Mouse (Mus musculus): ENCODE data around the gene Gadl1. TPM values are rescaled to one million over a fixed set of nuclear protein-coding genes. Genes with fewer than 3 reads are reported as not detected.
A peak's percentile ranks its signal among the peaks of the same experiment; 100 is the strongest.

The Gadl1 gene
- polyA plus RNA-seq, 1 experiment from 2014 or later, result 0.23 TPM

- ATAC-seq (ENCODE audit: low FRiP score) (no peak), DNase-seq (ENCODE audit: low spot score) (no peak)
- H3K9ac ChIP-seq, result no peak overlapping the region
- no peak overlapping the region for H3K27ac ChIP-seq
- H3K36me3 ChIP-seq (replicated peaks; ENCODE audit: control insufficient read depth, insufficient read depth), result no peaks in the 10 kb centered on the region
- H3K4me3 ChIP-seq (replicated peaks; ENCODE audit: low read length), result no peak overlapping the region
- no peak overlapping the region for H3K4me2 ChIP-seq (replicated peaks)
- H3K27me3 ChIP-seq (ENCODE audit: control insufficient read depth, insufficient read depth, low read length), result no peaks in the 10 kb centered on the region
- no peaks in the 10 kb centered on the region for H3K9me3 ChIP-seq (ENCODE audit: control insufficient read depth, low read length)
- H3K4me1 ChIP-seq (replicated peaks; ENCODE audit: control insufficient read depth, insufficient read depth, low read length), result peaks cover 5% of the 10 kb centered on the region; the same call in 1 of the 2 replicates
- whole genome bisulfite sequencing, result 83% methylated on average over 2 of the region's 2 CpGs
Measured at GRCm38 (mm10) chr9:115994772-115995171, 85.5 kb downstream of the Gadl1 start.

GRCm38 (mm10) chr9:115995856-115996560 is 86.8 kb downstream of the Gadl1 start:
- Histone ChIP-seq H3K4me1 (replicated peaks; ENCODE audit: control insufficient read depth, insufficient read depth, low read length) (peaks cover 5% of the 10 kb centered on the region; the same call in 1 of the 2 replicates), H3K9ac (no peak overlapping the region), H3K27me3 (ENCODE audit: control insufficient read depth, insufficient read depth, low read length) (no peaks in the 10 kb centered on the region), H3K9me3 (ENCODE audit: control insufficient read depth, low read length) (no peaks in the 10 kb centered on the region), H3K27ac (0 out of 2 replicates have a peak overlapping the region, but pooled peaks have one; percentile 8), H3K4me3 (replicated peaks; ENCODE audit: low read length) (no peak overlapping the region), H3K4me2 (replicated peaks) (no peak overlapping the region), H3K36me3 (replicated peaks; ENCODE audit: control insufficient read depth, insufficient read depth) (no peaks in the 10 kb centered on the region)
- ATAC-seq (ENCODE audit: low FRiP score), result no peak
- WGBS, result 69% methylated on average over 23 of the region's 23 CpGs
- no peak for DNase-seq (ENCODE audit: low spot score)

GRCm38 (mm10) chr9:115998383-115998782 is 89.1 kb downstream of the Gadl1 start:
- DNase-seq (ENCODE audit: low spot score) (no peak), ATAC-seq (ENCODE audit: low FRiP score) (no peak)
- Histone ChIP-seq H3K4me1 (replicated peaks; ENCODE audit: control insufficient read depth, insufficient read depth, low read length) (peaks cover 5% of the 10 kb centered on the region; the same call in 1 of the 2 replicates), H3K4me3 (replicated peaks; ENCODE audit: low read length) (no peak overlapping the region), H3K4me2 (replicated peaks) (no peak overlapping the region), H3K9me3 (ENCODE audit: control insufficient read depth, low read length) (no peaks in the 10 kb centered on the region), H3K27me3 (ENCODE audit: control insufficient read depth, insufficient read depth, low read length) (no peaks in the 10 kb centered on the region), H3K27ac (no peak overlapping the region), H3K9ac (no peak overlapping the region), H3K36me3 (replicated peaks; ENCODE audit: control insufficient read depth, insufficient read depth) (no peaks in the 10 kb centered on the region)
- WGBS, result 74% methylated on average over 4 of the region's 4 CpGs

GRCm38 (mm10) chr9:115999361-115999990 is 90.2 kb downstream of the Gadl1 start:
- Histone ChIP-seq H3K4me1 (replicated peaks; ENCODE audit: control insufficient read depth, insufficient read depth, low read length) (peaks cover 5% of the 10 kb centered on the region; the same call in 1 of the 2 replicates), H3K27ac (no peak overlapping the region), H3K27me3 (ENCODE audit: control insufficient read depth, insufficient read depth, low read length) (no peaks in the 10 kb centered on the region), H3K9me3 (ENCODE audit: control insufficient read depth, low read length) (no peaks in the 10 kb centered on the region), H3K4me2 (replicated peaks) (no peak overlapping the region), H3K9ac (no peak overlapping the region), H3K36me3 (replicated peaks; ENCODE audit: control insufficient read depth, insufficient read depth) (no peaks in the 10 kb centered on the region), H3K4me3 (replicated peaks; ENCODE audit: low read length) (no peak overlapping the region)
- 86% methylated on average over 8 of the region's 8 CpGs for WGBS
- ATAC-seq (ENCODE audit: low FRiP score) (no peak), DNase-seq (ENCODE audit: low spot score) (no peak)

- ATAC-seq (ENCODE audit: low FRiP score) (no peak), DNase-seq (ENCODE audit: low spot score) (no peak)
- WGBS, result 46% methylated on average over 4 of the region's 4 CpGs
- 0 out of 2 replicates have a peak, but pooled peaks cover 4% of the 10 kb centered on the region for H3K9me3 ChIP-seq (ENCODE audit: control insufficient read depth, low read length)
- H3K27ac ChIP-seq, result no peak overlapping the region
- H3K4me1 ChIP-seq (replicated peaks; ENCODE audit: control insufficient read depth, insufficient read depth, low read length), result no peaks in the 10 kb centered on the region
- H3K36me3 ChIP-seq (replicated peaks; ENCODE audit: control insufficient read depth, insufficient read depth), result no peaks in the 10 kb centered on the region
- H3K4me3 ChIP-seq (replicated peaks; ENCODE audit: low read length), result no peak overlapping the region
- no peak overlapping the region for H3K4me2 ChIP-seq (replicated peaks)
- H3K27me3 ChIP-seq (ENCODE audit: control insufficient read depth, insufficient read depth, low read length), result no peaks in the 10 kb centered on the region
- H3K9ac ChIP-seq, result no peak overlapping the region
Measured at GRCm38 (mm10) chr9:116013911-116014310, 104.7 kb downstream of the Gadl1 start.

GRCm38 (mm10) chr9:116016221-116016620 is 107.0 kb downstream of the Gadl1 start:
- Histone ChIP-seq H3K27me3 (ENCODE audit: control insufficient read depth, insufficient read depth, low read length) (no peaks in the 10 kb centered on the region), H3K4me1 (replicated peaks; ENCODE audit: control insufficient read depth, insufficient read depth, low read length) (no peaks in the 10 kb centered on the region), H3K27ac (no peak overlapping the region), H3K4me2 (replicated peaks) (no peak overlapping the region), H3K9me3 (ENCODE audit: control insufficient read depth, low read length) (0 out of 2 replicates have a peak, but pooled peaks cover 2% of the 10 kb centered on the region), H3K9ac (no peak overlapping the region), H3K36me3 (replicated peaks; ENCODE audit: control insufficient read depth, insufficient read depth) (no peaks in the 10 kb centered on the region), H3K4me3 (replicated peaks; ENCODE audit: low read length) (no peak overlapping the region)
- DNase-seq (ENCODE audit: low spot score) (no peak), ATAC-seq (ENCODE audit: low FRiP score) (no peak)
- WGBS, result 89% methylated on average over 9 of the region's 9 CpGs

GRCm38 (mm10) chr9:116017091-116017490 is 107.8 kb downstream of the Gadl1 start:
- no peak overlapping the region for H3K27ac ChIP-seq
- no peak for DNase-seq (ENCODE audit: low spot score)
- H3K4me1 ChIP-seq (replicated peaks; ENCODE audit: control insufficient read depth, insufficient read depth, low read length), result no peaks in the 10 kb centered on the region
- no peak overlapping the region for H3K4me2 ChIP-seq (replicated peaks)
- WGBS, result 86% methylated on average over 3 of the region's 3 CpGs
- H3K9ac ChIP-seq, result no peak overlapping the region
- no peak overlapping the region for H3K4me3 ChIP-seq (replicated peaks; ENCODE audit: low read length)
- ATAC-seq (ENCODE audit: low FRiP score), result no peak
- H3K9me3 ChIP-seq (ENCODE audit: control insufficient read depth, low read length), result no peaks in the 10 kb centered on the region
- no peaks in the 10 kb centered on the region for H3K36me3 ChIP-seq (replicated peaks; ENCODE audit: control insufficient read depth, insufficient read depth)
- no peaks in the 10 kb centered on the region for H3K27me3 ChIP-seq (ENCODE audit: control insufficient read depth, insufficient read depth, low read length)

GRCm38 (mm10) chr9:116018586-116018985 is 109.3 kb downstream of the Gadl1 start:
- no peak for DNase-seq (ENCODE audit: low spot score)
- Histone ChIP-seq H3K27me3 (ENCODE audit: control insufficient read depth, insufficient read depth, low read length) (no peaks in the 10 kb centered on the region), H3K36me3 (replicated peaks; ENCODE audit: control insufficient read depth, insufficient read depth) (no peaks in the 10 kb centered on the region), H3K9me3 (ENCODE audit: control insufficient read depth, low read length) (no peaks in the 10 kb centered on the region), H3K4me1 (replicated peaks; ENCODE audit: control insufficient read depth, insufficient read depth, low read length) (no peaks in the 10 kb centered on the region), H3K27ac (no peak overlapping the region), H3K4me3 (replicated peaks; ENCODE audit: low read length) (no peak overlapping the region), H3K4me2 (replicated peaks) (no peak overlapping the region), H3K9ac (no peak overlapping the region)
- ATAC-seq (ENCODE audit: low FRiP score), result no peak
- 92% methylated on average over 7 of the region's 7 CpGs for WGBS

- no peak for ATAC-seq (ENCODE audit: low FRiP score)
- H3K4me1 ChIP-seq (replicated peaks; ENCODE audit: control insufficient read depth, insufficient read depth, low read length), result no peaks in the 10 kb centered on the region
- no peak for DNase-seq (ENCODE audit: low spot score)
- H3K9ac ChIP-seq, result no peak overlapping the region
- H3K27me3 ChIP-seq (ENCODE audit: control insufficient read depth, insufficient read depth, low read length), result no peaks in the 10 kb centered on the region
- no peak overlapping the region for H3K27ac ChIP-seq
- H3K4me2 ChIP-seq (replicated peaks), result no peak overlapping the region
- WGBS, result 91% methylated on average over 6 of the region's 6 CpGs
- H3K36me3 ChIP-seq (replicated peaks; ENCODE audit: control insufficient read depth, insufficient read depth), result no peaks in the 10 kb centered on the region
- H3K9me3 ChIP-seq (ENCODE audit: control insufficient read depth, low read length), result no peaks in the 10 kb centered on the region
- H3K4me3 ChIP-seq (replicated peaks; ENCODE audit: low read length), result no peak overlapping the region
Measured at GRCm38 (mm10) chr9:116025371-116025770, 116.1 kb downstream of the Gadl1 start.
